Mouse (Mus musculus) embryonic facial prominence, embryonic 10.5 days (tissue): ENCODE results near the gene Maged1. TPM values are rescaled to one million over a fixed set of nuclear protein-coding genes. Genes with fewer than 3 reads are reported as not detected.
"Not testable (repeated sequence)": the region's sequence is repeated elsewhere in the genome, so short reads cannot be mapped to it uniquely, and the experiment has no call there.

Experiments
- DNase-seq: peaks from one replicate; pipeline ENCODE4 v3.0.0-alpha.2; 2017; ENCODE audit warnings: low spot score
- H3K27ac ChIP-seq: fragments of 300-500 bp; sonication (generic); replicated peaks from 2 replicates; pipeline ENCODE4 v1.5.1; 2016; ENCODE audit warnings: mild to moderate bottlenecking
- H3K27me3 ChIP-seq: fragments of 300-500 bp; sonication (generic); replicated peaks from 2 replicates; pipeline ENCODE4 v1.6.1; 2016; ENCODE audit warnings: low read depth, mild to moderate bottlenecking; ENCODE audit not compliant: poor library complexity, severe bottlenecking
- H3K36me3 ChIP-seq: fragments of 300-500 bp; sonication (generic); replicated peaks from 2 replicates; pipeline ENCODE4 v1.6.1; 2016; ENCODE audit warnings: mild to moderate bottlenecking, moderate library complexity
- H3K4me1 ChIP-seq: fragments of 300-500 bp; sonication (generic); 2 replicates; pipeline ENCODE4 v1.6.1; 2016
- H3K4me3 ChIP-seq: fragments of 300-500 bp; sonication (generic); 2 replicates; pipeline ENCODE4 v1.5.1; 2016; ENCODE audit warnings: mild to moderate bottlenecking, moderate library complexity
- H3K9me3 ChIP-seq: fragments of 300-500 bp; sonication (generic); 2 replicates; pipeline ENCODE4 v1.6.1; 2016; ENCODE audit warnings: mild to moderate bottlenecking
- WGBS: fragments of 180-500 bp; shearing (Covaris S2); methylation state at CpG from one replicate; pipeline ENCODE4 v1.1.7; 2016; 5-methylcytosine and 5-hydroxymethylcytosine counted together
- polyA plus RNA-seq: library from polyadenylated mRNA; unstranded; fragments of >200 nt; fragmentation: Nextera tagmentation; extraction: Ambion mirVana; gene quantifications from 2 replicates; pipeline ENCODE4 v1.2.1, GENCODE M21; 2016

Gene Maged1
- polyA plus RNA-seq, 1 experiment from 2014 or later, result 702 TPM

- Histone ChIP-seq H3K9me3 (no peaks in the 10 kb centered on the region), H3K4me1 (no peaks in the 10 kb centered on the region), H3K27ac (no peak overlapping the region), H3K27me3 (peaks cover 54% of the 10 kb centered on the region), H3K4me3 (no peak overlapping the region), H3K36me3 (no peaks in the 10 kb centered on the region)
- DNase-seq, result no peak
- WGBS, result 66% methylated on average over 3 of the region's 3 CpGs
These were observed 33.5 kb downstream of the Maged1 start for GRCm38 (mm10) chrX:94508442-94508819.

GRCm38 (mm10) chrX:94507698-94508441 lies 34.1 kb downstream of the Maged1 start:
- H3K9me3 ChIP-seq, DNase-seq, H3K4me1 ChIP-seq, H3K27ac ChIP-seq, H3K36me3 ChIP-seq, H3K4me3 ChIP-seq: not testable (repeated sequence)
- peaks cover 58% of the 10 kb centered on the region for H3K27me3 ChIP-seq
- WGBS, result 35% methylated on average over 8 of the region's 14 CpGs

GRCm38 (mm10) chrX:94486001-94486792 lies 55.7 kb downstream of the Maged1 start:
- no peak for DNase-seq
- Histone ChIP-seq H3K27me3 (peaks cover 26% of the 10 kb centered on the region), H3K4me3 (no peak overlapping the region), H3K9me3 (no peaks in the 10 kb centered on the region), H3K4me1 (no peaks in the 10 kb centered on the region), H3K27ac (no peak overlapping the region), H3K36me3 (no peaks in the 10 kb centered on the region)
- 91% methylated on average over 2 of the region's 2 CpGs for WGBS

Other genes starting within 250 kb of the Maged1 start
- 0.07 and 0.08 TPM in 2 replicates for gene Fam90a1b, start 175.4 kb downstream of the Maged1 start, polyA plus RNA-seq
- gene Apoo, start 175.0 kb downstream of the Maged1 start, polyA plus RNA-seq, result 97.9 and 105 TPM in 2 replicates
- 8.4 and 9.0 TPM in 2 replicates for gene Gspt2, start 93.9 kb upstream of the Maged1 start, polyA plus RNA-seq
- 0.96 and 1.1 TPM in 2 replicates for gene Zxdb, start 182.4 kb upstream of the Maged1 start, polyA plus RNA-seq